Mouse (Mus musculus) kidney, postnatal 0 days (tissue): Measurements from ENCODE around the gene Kcnj9. TPM values are rescaled to one million over a fixed set of nuclear protein-coding genes. Genes with fewer than 3 reads are reported as not detected.

Source experiments
- ATAC-seq: fragments of 200-750 bp; cut with Nextera tagmentation; replicated peaks from 2 replicates; pipeline ENCODE4 v1.8.0; 2017; ENCODE audit warnings: low read depth, moderate number of reproducible peaks, moderate TSS enrichment, moderate library complexity; ENCODE audit not compliant: low FRiP score
- DNase-seq: peaks from one replicate; pipeline ENCODE4 v3.0.0-alpha.2; 2016; ENCODE audit warnings: low spot score
- H3K27ac ChIP-seq: fragments of 300-500 bp; sonication (generic); 2 replicates; pipeline ENCODE4 v1.5.1; 2014; ENCODE audit warnings: mild to moderate bottlenecking
- H3K27me3 ChIP-seq: fragments of 300-500 bp; sonication (generic); 2 replicates; pipeline ENCODE4 v1.6.1; 2014; ENCODE audit warnings: low read length, mixed read lengths; ENCODE audit not compliant: insufficient read depth
- H3K36me3 ChIP-seq: fragments of 300-500 bp; sonication (generic); 2 replicates; pipeline ENCODE4 v1.6.1; 2014; ENCODE audit warnings: low read length, mixed read lengths; ENCODE audit not compliant: insufficient read depth
- H3K4me1 ChIP-seq: fragments of 300-500 bp; sonication (generic); replicated peaks from 2 replicates; pipeline ENCODE4 v1.6.1; 2014; ENCODE audit warnings: antibody characterized with exemption, low read length, mixed read lengths; ENCODE audit not compliant: insufficient read depth
- H3K4me2 ChIP-seq: fragments of 300-500 bp; sonication (generic); 2 replicates; pipeline ENCODE4 v1.6.1; 2014; ENCODE audit warnings: mild to moderate bottlenecking, low read length, moderate library complexity, mixed read lengths
- H3K4me3 ChIP-seq: fragments of 300-500 bp; sonication (generic); replicated peaks from 2 replicates; pipeline ENCODE4 v1.5.1; 2014; ENCODE audit warnings: low read depth, low read length
- H3K9ac ChIP-seq: fragments of 300-500 bp; sonication (generic); 2 replicates; pipeline ENCODE4 v1.6.1; 2014; ENCODE audit warnings: low read depth, low read length
- H3K9me3 ChIP-seq: fragments of 300-500 bp; sonication (generic); replicated peaks from 2 replicates; pipeline ENCODE4 v1.6.1; 2016; ENCODE audit warnings: low read length, inconsistent platforms, mixed read lengths
- CTCF ChIP-seq: IDR thresholded peaks from 2 replicates; pipeline ENCODE4 v1.5.1; 2016; ENCODE audit warnings: antibody characterized with exemption, low read depth, mild to moderate bottlenecking, moderate library complexity
- WGBS: fragments of 180-500 bp; shearing (Covaris S2); extraction: QIAGEN DNeasy Blood & Tissue Kit; methylation state at CpG from one replicate; pipeline ENCODE4 v1.1.7; 2014; 5-methylcytosine and 5-hydroxymethylcytosine counted together
- polyA plus RNA-seq: library from polyadenylated mRNA; unstranded; fragments of >200 nt; fragmentation: Nextera tagmentation; extraction: Ambion mirVana; gene quantifications from 2 replicates; pipeline ENCODE4 v1.2.1, GENCODE M21; 2015

The Kcnj9 gene
- polyA plus RNA-seq, 1 experiment from 2014 or later: 0.03 TPM

GRCm38 (mm10) chr1:172306196-172306595, 22.9 kb downstream of the Kcnj9 start:
- Histone ChIP-seq H3K27ac (no peak overlapping the region), H3K4me3 (no peak overlapping the region), H3K36me3 (no peaks in the 10 kb centered on the region), H3K4me2 (no peak overlapping the region), H3K4me1 (0 out of 2 replicates have a peak, but pooled peaks cover 7% of the 10 kb centered on the region), H3K9ac (no peak overlapping the region), H3K27me3 (no peaks in the 10 kb centered on the region), H3K9me3 (no peaks in the 10 kb centered on the region)
- TF ChIP-seq CTCF: no peak
- no peak for ATAC-seq
- no peak for DNase-seq
- WGBS: 44% methylated on average over 4 of the region's 4 CpGs

- peak; percentile 48 for TF ChIP-seq CTCF
- WGBS: 68% methylated on average over 3 of the region's 3 CpGs
- no peaks in the 10 kb centered on the region for H3K36me3 ChIP-seq
Measured at GRCm38 (mm10) chr1:172305635-172306034, 23.5 kb downstream of the Kcnj9 start.

GRCm38 (mm10) chr1:172305153-172305552, 24.0 kb downstream of the Kcnj9 start:
- H3K9ac ChIP-seq: no peak overlapping the region
- 0 out of 2 replicates have a peak, but pooled peaks cover 3% of the 10 kb centered on the region for H3K4me1 ChIP-seq
- 93% methylated on average over 2 of the region's 2 CpGs for WGBS

More at GRCm38 (mm10) chr1:172305635-172306034, 23.5 kb downstream of the Kcnj9 start:
- Histone ChIP-seq H3K9me3 (no peaks in the 10 kb centered on the region), H3K4me2 (no peak overlapping the region), H3K4me3 (no peak overlapping the region), H3K9ac (no peak overlapping the region), H3K27me3 (no peaks in the 10 kb centered on the region), H3K4me1 (0 out of 2 replicates have a peak, but pooled peaks cover 7% of the 10 kb centered on the region), H3K27ac (no peak overlapping the region)
- ATAC-seq (no peak), DNase-seq (no peak)

GRCm38 (mm10) chr1:172304443-172304842, 24.7 kb downstream of the Kcnj9 start:
- no peak for DNase-seq
- Histone ChIP-seq H3K9ac (no peak overlapping the region), H3K36me3 (no peaks in the 10 kb centered on the region), H3K4me1 (0 out of 2 replicates have a peak, but pooled peaks cover 2% of the 10 kb centered on the region), H3K9me3 (no peaks in the 10 kb centered on the region), H3K27me3 (no peaks in the 10 kb centered on the region), H3K27ac (no peak overlapping the region), H3K4me3 (no peak overlapping the region), H3K4me2 (no peak overlapping the region)
- no peak for TF ChIP-seq CTCF
- 78% methylated on average over 6 of the region's 6 CpGs for WGBS
- ATAC-seq: no peak

More at GRCm38 (mm10) chr1:172305153-172305552, 24.0 kb downstream of the Kcnj9 start:
- Histone ChIP-seq H3K4me2 (no peak overlapping the region), H3K27me3 (no peaks in the 10 kb centered on the region), H3K27ac (no peak overlapping the region), H3K36me3 (no peaks in the 10 kb centered on the region), H3K9me3 (no peaks in the 10 kb centered on the region), H3K4me3 (no peak overlapping the region)
- ATAC-seq (no peak), DNase-seq (no peak)
- TF ChIP-seq CTCF: no peak

GRCm38 (mm10) chr1:172302851-172303250, 26.3 kb downstream of the Kcnj9 start:
- Histone ChIP-seq H3K4me2 (no peak overlapping the region), H3K9me3 (no peaks in the 10 kb centered on the region), H3K4me1 (0 out of 2 replicates have a peak, but pooled peaks cover 2% of the 10 kb centered on the region), H3K4me3 (no peak overlapping the region), H3K9ac (no peak overlapping the region), H3K27ac (no peak overlapping the region), H3K36me3 (no peaks in the 10 kb centered on the region), H3K27me3 (no peaks in the 10 kb centered on the region)
- TF ChIP-seq CTCF: no peak
- WGBS: 14% methylated on average over 6 of the region's 6 CpGs
- DNase-seq: no peak
- no peak for ATAC-seq

GRCm38 (mm10) chr1:172302311-172302710, 26.8 kb downstream of the Kcnj9 start:
- no peak for TF ChIP-seq CTCF
- Histone ChIP-seq H3K4me3 (no peak overlapping the region), H3K27me3 (no peaks in the 10 kb centered on the region), H3K36me3 (no peaks in the 10 kb centered on the region), H3K9ac (no peak overlapping the region), H3K4me2 (no peak overlapping the region), H3K9me3 (no peaks in the 10 kb centered on the region), H3K4me1 (0 out of 2 replicates have a peak, but pooled peaks cover 2% of the 10 kb centered on the region), H3K27ac (no peak overlapping the region)
- ATAC-seq: no peak
- no peak for DNase-seq
- WGBS: 55% methylated on average over 3 of the region's 3 CpGs

GRCm38 (mm10) chr1:172301180-172301579, 27.9 kb downstream of the Kcnj9 start:
- no peak for DNase-seq
- H3K9ac ChIP-seq: no peak overlapping the region
- no peak for ATAC-seq
- H3K9me3 ChIP-seq: no peaks in the 10 kb centered on the region
- no peaks in the 10 kb centered on the region for H3K4me1 ChIP-seq
- no peak overlapping the region for H3K4me2 ChIP-seq
- H3K27ac ChIP-seq: no peak overlapping the region
- no peaks in the 10 kb centered on the region for H3K27me3 ChIP-seq
- WGBS: 62% methylated on average over 12 of the region's 12 CpGs
- no peak overlapping the region for H3K4me3 ChIP-seq
- TF ChIP-seq CTCF: no peak
- H3K36me3 ChIP-seq: no peaks in the 10 kb centered on the region
